Mouse (Mus musculus) right cerebral cortex, postnatal 14 days (tissue): ENCODE measurements around the gene Gm14819.
"Not testable (repeated sequence)": the region's sequence is repeated elsewhere in the genome, so short reads cannot be mapped to it uniquely, and the experiment has no call there.

ENCODE experiments used
- DNase-seq: peaks from one replicate; pipeline ENCODE4 v3.0.0; 2022

Gm14819 gene

GRCm38 (mm10) chrX:35403883-35404282 is at the start of gene Gm14819:
Gene Gm14819 (plus strand): TSS chrX:35404183.
- not testable (repeated sequence) for DNase-seq
